Mouse (Mus musculus) G1E (cell line): ENCODE data around the gene Ccl3.

Experiments used
- CTCF ChIP-seq: IDR thresholded peaks from 2 replicates; pipeline ENCODE4 v1.5.1; 2012; ENCODE audit warnings: low read depth, low read length, inconsistent platforms, mixed read lengths
- GATA1 ChIP-seq: IDR thresholded peaks from 2 replicates; pipeline ENCODE4 v1.6.1; 2012; ENCODE audit warnings: borderline replicate concordance, low read length, inconsistent platforms, mixed read lengths

- TF ChIP-seq GATA1 (no peak), CTCF (no peak)
Observed at GRCm38 (mm10) chr11:83640141-83640540, 9.0 kb downstream of the Ccl3 start.
